Mouse (Mus musculus) heart, adult 2 months (tissue): ENCODE results near the gene Sucla2. TPM values are rescaled to one million over a fixed set of nuclear protein-coding genes. Genes with fewer than 3 reads are reported as not detected.

Source experiments
- DNase-seq, 2 experiments: peaks; one replicate each; pipeline ENCODE4 v3.0.0; 2021
- H3K27ac ChIP-seq: fragments of 200-600 bp; 2 replicates; pipeline ENCODE4 v1.8.1; 2022
- H3K27me3 ChIP-seq: fragments of 200-500 bp; 2 replicates; pipeline ENCODE4 v1.6.1; 2012; ENCODE audit warnings: mild to moderate bottlenecking, low read length, inconsistent platforms, mixed read lengths; ENCODE audit not compliant: control insufficient read depth, insufficient read depth
- H3K36me3 ChIP-seq: fragments of 200-500 bp; 2 replicates; pipeline ENCODE4 v1.6.1; 2012; ENCODE audit warnings: low read length, inconsistent platforms; ENCODE audit not compliant: control insufficient read depth, insufficient read depth
- H3K4me1 ChIP-seq: fragments of 200-500 bp; 2 replicates; pipeline ENCODE4 v1.6.1; 2011; ENCODE audit warnings: low read length; ENCODE audit not compliant: control insufficient read depth, insufficient read depth
- H3K4me3 ChIP-seq: fragments of 200-600 bp; 2 replicates; pipeline ENCODE4 v1.8.1; 2022
- H3K79me2 ChIP-seq: fragments of 200-500 bp; replicated peaks from 2 replicates; pipeline ENCODE4 v1.6.1; 2012; ENCODE audit warnings: mild to moderate bottlenecking, inconsistent platforms, low read length, moderate library complexity, mixed read lengths; ENCODE audit not compliant: control insufficient read depth, insufficient read depth
- H3K9ac ChIP-seq: fragments of 200-500 bp; 2 replicates; pipeline ENCODE4 v1.6.1; 2012; ENCODE audit warnings: low read depth, mild to moderate bottlenecking, control low read depth, inconsistent platforms, low read length, mixed read lengths
- CTCF ChIP-seq: fragments of 200-600 bp; IDR thresholded peaks from 2 replicates; pipeline ENCODE4 v1.8.1; 2022; ENCODE audit warnings: antibody characterized with exemption, mild to moderate bottlenecking, moderate library complexity
- EP300 ChIP-seq: fragments of 200-500 bp; IDR thresholded peaks from 2 replicates; pipeline ENCODE4 v1.6.1; 2011; ENCODE audit warnings: low read depth, low read length, control low read depth; ENCODE audit not compliant: insufficient read depth
- POLR2A ChIP-seq: fragments of 200-500 bp; IDR thresholded peaks from 2 replicates; pipeline ENCODE4 v1.6.1; 2011; ENCODE audit warnings: mild to moderate bottlenecking, low read depth, low read length, control low read depth; ENCODE audit not compliant: insufficient read depth
- whole genome bisulfite sequencing: fragments of 180-500 bp; shearing (Covaris S2); methylation state at CpG from one replicate; pipeline ENCODE4 v1.1.7; 2018; 5-methylcytosine and 5-hydroxymethylcytosine counted together
- intact Hi-C: fragments of 180-260 bp; cut with DNase I; formaldehyde crosslinking; loops from one replicate; pipeline ENCODE4 v1.15.1; 2025
- polyA plus RNA-seq: library from polyadenylated mRNA; depleted of rRNA; stranded (reverse); fragments of >200 nt; gene quantifications from 2 replicates; pipeline ENCODE4 v1.2.3, GENCODE M21; 2012
- total RNA-seq, 2 experiments: library from RNA; stranded (reverse); gene quantifications; 2 replicates each; pipeline ENCODE4 v1.2.3; 2021

Gene Sucla2
- total and polyA plus RNA-seq, 3 experiments: 125 to 811 (median 693) TPM

DNA sequence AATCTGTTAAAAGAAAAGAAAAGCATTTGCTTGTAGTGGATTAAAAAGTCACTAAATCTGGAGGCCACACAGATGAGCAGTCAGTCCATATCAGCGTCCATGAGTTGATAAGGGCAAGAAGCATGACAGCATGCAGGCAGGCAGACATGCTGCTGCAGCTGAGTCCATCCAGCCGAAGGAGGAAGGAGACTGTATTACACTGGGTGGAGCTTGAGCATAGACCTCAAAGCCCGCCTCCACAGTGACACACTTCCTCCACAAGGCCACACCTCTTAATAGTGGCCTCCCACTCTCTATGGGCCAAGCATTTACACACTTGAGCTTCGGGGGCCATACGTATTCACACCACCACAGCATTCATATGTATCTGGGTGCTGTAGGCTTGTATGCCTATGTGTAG lies 48.9 kb downstream of the Sucla2 start:
- DNase-seq: no peak
- peaks cover 2% of the 10 kb centered on the region for H3K36me3 ChIP-seq
- H3K27me3 ChIP-seq: no peaks in the 10 kb centered on the region
- H3K27ac ChIP-seq: no peak overlapping the region
- H3K9ac ChIP-seq: no peak overlapping the region
- no peak overlapping the region for H3K4me3 ChIP-seq
- 0 out of 2 replicates have a peak, but pooled peaks cover 2% of the 10 kb centered on the region for H3K4me1 ChIP-seq
- intact Hi-C loops: no loop called here
- peaks cover 2% of the 10 kb centered on the region; the same call in 1 of the 2 replicates for H3K79me2 ChIP-seq
- TF ChIP-seq EP300: no peak
- no peak for TF ChIP-seq CTCF
- TF ChIP-seq POLR2A: no peak
- 76% methylated on average over 5 of the region's 5 CpGs for WGBS

DNA sequence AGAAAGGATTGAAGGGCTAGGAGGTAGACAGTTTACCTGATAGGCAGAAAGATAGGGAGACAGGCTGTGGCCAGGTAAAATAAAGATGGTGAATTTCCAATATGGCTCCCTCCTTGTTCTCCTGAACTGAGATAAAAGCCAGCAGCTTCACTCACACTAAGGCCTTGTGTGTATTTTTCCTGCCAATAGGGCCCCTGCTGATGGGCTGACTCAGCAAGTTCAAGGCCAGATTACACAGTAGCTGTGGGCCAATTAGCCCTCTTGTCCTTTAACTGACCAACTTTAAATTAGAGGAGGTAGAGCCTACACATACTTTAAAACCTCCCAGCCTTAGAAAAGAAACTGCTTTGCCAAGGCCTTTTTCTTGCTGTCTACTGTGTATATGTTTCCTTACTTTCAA lies 51.2 kb downstream of the Sucla2 start:
- no peak overlapping the region for H3K9ac ChIP-seq
- H3K27ac ChIP-seq: no peak overlapping the region
- intact Hi-C loops: no loop called here
- TF ChIP-seq EP300: no peak
- TF ChIP-seq POLR2A: no peak
- no peak for TF ChIP-seq CTCF
- H3K4me3 ChIP-seq: no peak overlapping the region
- H3K27me3 ChIP-seq: no peaks in the 10 kb centered on the region
- no peak for DNase-seq
- peaks cover 2% of the 10 kb centered on the region for H3K36me3 ChIP-seq
- H3K4me1 ChIP-seq: 0 out of 2 replicates have a peak, but pooled peaks cover 2% of the 10 kb centered on the region
- H3K79me2 ChIP-seq: no peaks in the 10 kb centered on the region

DNA sequence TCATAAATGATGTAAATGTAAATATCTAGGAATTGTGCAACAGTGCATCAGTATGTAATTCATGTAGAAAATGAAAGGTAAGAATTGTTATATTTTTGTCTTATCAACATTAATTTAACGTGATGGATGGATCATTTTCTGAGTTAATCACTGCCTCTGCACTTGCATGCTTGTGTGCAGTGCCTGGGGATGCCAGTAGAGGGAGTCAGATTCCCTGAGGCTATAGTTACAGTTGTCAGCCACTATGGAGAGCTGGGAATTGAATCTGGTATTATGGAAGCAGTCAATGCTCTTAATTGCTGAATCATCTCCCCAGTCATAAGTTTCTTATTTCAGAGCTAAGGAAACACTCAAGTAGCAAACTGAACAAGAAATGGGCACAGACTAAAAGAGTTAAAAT lies 63.0 kb downstream of the Sucla2 start:
- no peak for TF ChIP-seq EP300
- no peak for TF ChIP-seq POLR2A
- peak; percentile 59 for TF ChIP-seq CTCF
- Histone ChIP-seq H3K4me1 (no peaks in the 10 kb centered on the region), H3K9ac (no peak overlapping the region), H3K36me3 (peaks cover 4% of the 10 kb centered on the region), H3K79me2 (peaks cover 2% of the 10 kb centered on the region), H3K4me3 (no peak overlapping the region), H3K27ac (no peak overlapping the region), H3K27me3 (no peaks in the 10 kb centered on the region)
- 84% methylated on average over 1 of the region's 1 CpGs for WGBS
- no peak for DNase-seq
- intact Hi-C loops: no loop called here

DNA sequence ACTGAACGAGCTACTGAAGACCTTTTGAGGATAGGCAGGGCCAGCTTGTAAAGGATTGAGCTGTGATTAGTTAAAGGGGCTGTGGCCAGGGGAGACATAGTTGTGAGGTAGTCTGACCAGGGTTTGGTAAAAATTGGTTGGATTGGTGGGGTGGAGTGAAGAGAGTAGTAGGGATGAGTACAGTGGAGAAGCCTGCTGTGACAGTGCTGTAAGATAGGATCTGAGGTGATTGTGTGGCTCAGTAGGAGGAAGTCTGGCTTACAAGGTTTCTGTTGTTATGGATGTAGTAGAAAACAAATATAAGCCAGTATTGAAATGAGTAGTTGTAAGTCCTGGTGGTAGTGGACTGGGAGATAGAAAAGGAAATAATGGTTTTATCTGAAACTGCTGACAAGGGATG lies 67.0 kb downstream of the Sucla2 start:
- no peaks in the 10 kb centered on the region for H3K27me3 ChIP-seq
- intact Hi-C loops: no loop called here
- DNase-seq: no peak
- H3K79me2 ChIP-seq: no peaks in the 10 kb centered on the region; the same call in 1 of the 2 replicates
- H3K4me3 ChIP-seq: no peak overlapping the region
- peaks cover 11% of the 10 kb centered on the region for H3K36me3 ChIP-seq
- H3K4me1 ChIP-seq: no peaks in the 10 kb centered on the region
- H3K9ac ChIP-seq: no peak overlapping the region
- WGBS: 90% methylated on average over 1 of the region's 1 CpGs
- TF ChIP-seq POLR2A: no peak
- no peak overlapping the region for H3K27ac ChIP-seq

DNA sequence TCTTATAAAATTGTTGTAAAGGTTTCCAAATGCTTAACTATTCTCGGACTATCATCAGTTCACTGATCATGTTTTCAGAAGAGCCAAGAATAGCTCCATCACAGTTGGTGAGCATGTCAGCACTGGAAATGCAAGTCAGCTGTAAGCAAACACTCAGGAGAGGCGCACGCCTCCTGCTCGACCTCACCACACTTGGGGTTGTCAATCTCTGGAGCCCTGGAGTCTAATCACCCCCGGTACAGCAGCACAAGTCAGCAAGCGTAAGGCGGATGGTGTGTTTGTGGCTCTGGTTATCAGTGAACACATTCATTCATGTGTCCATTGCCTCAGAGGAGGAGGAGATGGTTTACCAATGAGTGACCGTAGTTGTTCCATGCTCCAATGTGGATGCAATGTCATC lies 74.6 kb downstream of the Sucla2 start:
- Histone ChIP-seq H3K27me3 (no peaks in the 10 kb centered on the region), H3K79me2 (no peaks in the 10 kb centered on the region), H3K36me3 (peaks cover 9% of the 10 kb centered on the region), H3K9ac (no peak overlapping the region), H3K4me1 (no peaks in the 10 kb centered on the region; the same call in 1 of the 2 replicates), H3K4me3 (no peak overlapping the region), H3K27ac (peak overlapping the region; percentile 20; the same call in 1 of the 2 replicates)
- intact Hi-C loops: no loop called here
- TF ChIP-seq CTCF (no peak), EP300 (no peak), POLR2A (no peak)
- no peak for DNase-seq
- WGBS: 56% methylated on average over 8 of the region's 8 CpGs

DNA sequence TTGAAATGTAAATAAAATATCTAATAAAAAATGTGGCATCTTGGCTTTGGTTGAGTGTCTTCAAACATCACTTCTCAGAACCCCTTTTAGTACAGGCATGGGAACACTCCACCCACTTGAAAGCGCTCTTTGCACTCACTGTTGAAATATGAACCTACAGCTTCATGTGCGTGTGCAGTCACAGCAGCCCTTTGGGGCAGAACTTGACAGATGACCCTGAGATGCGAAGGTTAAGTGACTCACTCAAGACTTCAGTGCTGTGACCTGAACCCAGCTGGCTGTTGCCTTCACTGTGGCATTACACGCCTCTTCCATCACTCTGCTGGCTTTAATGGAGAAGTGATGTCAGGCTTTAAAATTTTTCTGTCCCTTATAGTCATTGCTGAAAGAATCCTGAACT lies 82.6 kb downstream of the Sucla2 start:
- DNase-seq: no peak
- no peaks in the 10 kb centered on the region for H3K79me2 ChIP-seq
- TF ChIP-seq EP300 (no peak), CTCF (no peak), POLR2A (no peak)
- no peaks in the 10 kb centered on the region for H3K36me3 ChIP-seq
- intact Hi-C loops: no loop called here
- H3K4me1 ChIP-seq: no peaks in the 10 kb centered on the region
- no peaks in the 10 kb centered on the region for H3K27me3 ChIP-seq
- no peak overlapping the region for H3K9ac ChIP-seq
- no peak overlapping the region for H3K4me3 ChIP-seq
- no peak overlapping the region for H3K27ac ChIP-seq
- WGBS: 78% methylated on average over 4 of the region's 4 CpGs
